ENCODE assay signal across 28 mouse cellular contexts in genomic region chr13:70073655-70074054, GRCm38 (mm10).
DNase-seq lines count a peak whose midpoint lies in the region; ATAC-seq lines count a peak whose summit lies in the region.
"Had no signal": no experiment of that assay in that cellular context is flagged by ENCODE, and none has a peak within 500 bp of the region (broad histone marks: within the 10 kb centered on the region; RNA-seq: fewer than 3 reads in every experiment).

No protein-coding gene starts in this region.

- no peak overlapping the region for H3K9ac ChIP-seq in liver, embryonic 11.5 days (ENCODE audit: low read depth, low read length)
- H3K9ac ChIP-seq in embryonic facial prominence, embryonic 14.5 days (ENCODE audit: low read depth, low read length): no peak overlapping the region
- H3K9ac ChIP-seq: embryonic facial prominence, embryonic 12.5 days; forebrain, embryonic 13.5 days; heart, embryonic 13.5 days; hindbrain, embryonic 12.5 days; hindbrain, embryonic 15.5 days had no signal

- peak; percentile 50 for DNase-seq in heart, adult 11 months
- DNase-seq in heart, postnatal 25 days (ENCODE audit: low spot score): no peak
- DNase-seq in liver: peak; percentile 5
- DNase-seq in liver, embryonic 11.5 days (ENCODE audit: low spot score): no peak
- peak; percentile 19 for DNase-seq in embryonic facial prominence, embryonic 10.5 days (ENCODE audit: low spot score)
- peak; percentile 71 for DNase-seq in embryonic facial prominence, embryonic 14.5 days (ENCODE audit: low spot score)
- no peak for DNase-seq in ovary, postnatal 10 days (ENCODE audit: low spot score)
- DNase-seq: adrenal gland, adult 8-10 months; adrenal gland, postnatal 25 days; B cell, adult 2 months; cerebellum, adult 11-12 months; cerebellum, adult 8-10 months; cerebellum, postnatal 10 days; cerebellum, postnatal 36 days; embryo, embryonic 11 days; gastrocnemius, postnatal 25 days; heart, adult 2 months; heart, postnatal 14 days had no signal

- intact Hi-C loops in heart, postnatal 25 days (cut with DNase I): no loop called here

- no peak for ATAC-seq in liver, embryonic 11.5 days (replicated peaks; ENCODE audit: low FRiP score)
- ATAC-seq in embryonic facial prominence, embryonic 14.5 days (ENCODE audit: low read depth): peak; percentile 83
- ATAC-seq: forebrain, embryonic 13.5 days; forebrain, embryonic 16.5 days had no signal

- H3K9me3 ChIP-seq in liver, embryonic 11.5 days (ENCODE audit: control insufficient read depth, low read length): no peaks in the 10 kb centered on the region
- H3K9me3 ChIP-seq in embryonic facial prominence, embryonic 10.5 days: no peaks in the 10 kb centered on the region
- H3K9me3 ChIP-seq in embryonic facial prominence, embryonic 14.5 days (ENCODE audit: control insufficient read depth, low read length): no peaks in the 10 kb centered on the region
- H3K9me3 ChIP-seq: embryonic facial prominence, embryonic 12.5 days; forebrain, embryonic 10.5 days; forebrain, embryonic 13.5 days; heart, embryonic 10.5 days; heart, embryonic 13.5 days; hindbrain, embryonic 12.5 days; hindbrain, embryonic 15.5 days had no signal

- no peaks in the 10 kb centered on the region for H3K36me3 ChIP-seq in liver, embryonic 11.5 days (ENCODE audit: control insufficient read depth, insufficient read depth, low read length)
- no peaks in the 10 kb centered on the region for H3K36me3 ChIP-seq in embryonic facial prominence, embryonic 10.5 days (replicated peaks)
- no peaks in the 10 kb centered on the region for H3K36me3 ChIP-seq in embryonic facial prominence, embryonic 14.5 days (ENCODE audit: control insufficient read depth, insufficient read depth, low read length)
- H3K36me3 ChIP-seq: embryonic facial prominence, embryonic 12.5 days; forebrain, embryonic 10.5 days; G1E; heart, embryonic 10.5 days; heart, embryonic 13.5 days; hindbrain, embryonic 12.5 days; hindbrain, embryonic 15.5 days had no signal

- no peaks in the 10 kb centered on the region for H3K27me3 ChIP-seq in liver, embryonic 11.5 days (replicated peaks; ENCODE audit: control insufficient read depth, insufficient read depth, low read length)
- no peaks in the 10 kb centered on the region for H3K27me3 ChIP-seq in embryonic facial prominence, embryonic 10.5 days (replicated peaks; ENCODE audit: low read depth, poor library complexity, severe bottlenecking)
- H3K27me3 ChIP-seq in embryonic facial prominence, embryonic 14.5 days (replicated peaks; ENCODE audit: control insufficient read depth, insufficient read depth, low read length): no peaks in the 10 kb centered on the region
- H3K27me3 ChIP-seq: CH12.LX; embryonic facial prominence, embryonic 12.5 days; forebrain, embryonic 13.5 days; heart, embryonic 13.5 days; hindbrain, embryonic 12.5 days; hindbrain, embryonic 15.5 days had no signal

- no peaks in the 10 kb centered on the region for H3K4me1 ChIP-seq in liver, embryonic 11.5 days (replicated peaks; ENCODE audit: control insufficient read depth, insufficient read depth, low read length)
- H3K4me1 ChIP-seq in embryonic facial prominence, embryonic 10.5 days: peaks cover 9% of the 10 kb centered on the region; the same call in 1 of the 2 replicates
- H3K4me1 ChIP-seq in embryonic facial prominence, embryonic 14.5 days (ENCODE audit: control insufficient read depth, insufficient read depth, low read length): peaks cover 5% of the 10 kb centered on the region; the same call in 1 of the 2 replicates
- H3K4me1 ChIP-seq: forebrain, embryonic 10.5 days; forebrain, embryonic 13.5 days; heart, embryonic 10.5 days; hindbrain, embryonic 12.5 days; hindbrain, embryonic 15.5 days had no signal

- H3K27ac ChIP-seq in liver, embryonic 11.5 days (ENCODE audit: low read depth, low read length): no peak overlapping the region
- no peak overlapping the region for H3K27ac ChIP-seq in embryonic facial prominence, embryonic 10.5 days (replicated peaks)
- no peak overlapping the region for H3K27ac ChIP-seq in embryonic facial prominence, embryonic 14.5 days (replicated peaks; ENCODE audit: low read depth, low read length)
- H3K27ac ChIP-seq: embryonic facial prominence, embryonic 12.5 days; forebrain, embryonic 10.5 days; forebrain, embryonic 13.5 days; heart, adult 2 months; heart, embryonic 10.5 days; heart, embryonic 13.5 days; hindbrain, embryonic 12.5 days; hindbrain, embryonic 15.5 days had no signal

- no peak overlapping the region for H3K4me2 ChIP-seq in liver, embryonic 11.5 days
- no peak overlapping the region for H3K4me2 ChIP-seq in embryonic facial prominence, embryonic 14.5 days (ENCODE audit: low read depth, low read length)
- H3K4me2 ChIP-seq: embryonic facial prominence, embryonic 12.5 days; forebrain, embryonic 13.5 days; heart, embryonic 13.5 days; hindbrain, embryonic 12.5 days; hindbrain, embryonic 15.5 days had no signal

- no peak overlapping the region for H3K4me3 ChIP-seq in liver, embryonic 11.5 days (ENCODE audit: low read depth, low read length)
- no peak overlapping the region for H3K4me3 ChIP-seq in embryonic facial prominence, embryonic 10.5 days
- no peak overlapping the region for H3K4me3 ChIP-seq in embryonic facial prominence, embryonic 14.5 days (ENCODE audit: low read depth, low read length)
- H3K4me3 ChIP-seq: embryonic facial prominence, embryonic 12.5 days; forebrain, embryonic 10.5 days; forebrain, embryonic 13.5 days; heart, adult 2 months; heart, embryonic 10.5 days; heart, embryonic 13.5 days; hindbrain, embryonic 12.5 days; hindbrain, embryonic 15.5 days had no signal

- WGBS in liver, embryonic 11.5 days: 65% methylated on average over 6 of the region's 6 CpGs
- WGBS in embryonic facial prominence, embryonic 10.5 days: 79% methylated on average over 6 of the region's 6 CpGs
- WGBS in embryonic facial prominence, embryonic 14.5 days: 55% methylated on average over 6 of the region's 6 CpGs

Comparison
In these comparisons a context has a peak if more than half of its experiments do, and no peak if none do; other contexts are left out.
1. DNase-seq: peak in heart, adult 11 months (single experiment), liver (single experiment), embryonic facial prominence, embryonic 10.5 days (single experiment) and embryonic facial prominence, embryonic 14.5 days (single experiment); none in heart, postnatal 25 days (single experiment), liver, embryonic 11.5 days (single experiment) and ovary, postnatal 10 days (single experiment).